16 mouse cellular contexts compared by ENCODE assay signal in genomic region chr11:107900470-107900869, GRCm38 (mm10). TPM values are rescaled to one million over a fixed set of nuclear protein-coding genes. Genes with fewer than 3 reads are reported as not detected.
DNase-seq lines count a peak whose midpoint lies in the region; ATAC-seq and TF ChIP-seq lines count a peak whose summit lies in the region.
"Had no signal": no experiment of that assay in that cellular context is flagged by ENCODE, and none has a peak within 500 bp of the region (broad histone marks: within the 10 kb centered on the region; RNA-seq: fewer than 3 reads in every experiment).

No protein-coding gene starts in this region.

- H3K36me3 ChIP-seq in forebrain, postnatal 0 days (ENCODE audit: insufficient read depth): no peaks in the 10 kb centered on the region
- H3K36me3 ChIP-seq in forebrain, embryonic 11.5 days (ENCODE audit: control insufficient read depth, insufficient read depth, low read length): no peaks in the 10 kb centered on the region
- H3K36me3 ChIP-seq in lung, embryonic 14.5 days (ENCODE audit: insufficient read depth): no peaks in the 10 kb centered on the region
- H3K36me3 ChIP-seq in MEL (ENCODE audit: control insufficient read depth in 1 of 2, insufficient read depth in 2 of 2, low read length in 2 of 2): no peaks in the 10 kb centered on the region
- H3K36me3 ChIP-seq in embryonic facial prominence, embryonic 11.5 days (replicated peaks; ENCODE audit: control insufficient read depth, insufficient read depth, low read depth, low read length): no peaks in the 10 kb centered on the region
- H3K36me3 ChIP-seq: heart, embryonic 10.5 days had no signal

- no peak overlapping the region for H3K4me2 ChIP-seq in forebrain, postnatal 0 days (ENCODE audit: low read depth)
- H3K4me2 ChIP-seq in forebrain, embryonic 11.5 days (ENCODE audit: low read depth, low read length, severe bottlenecking): no peak overlapping the region
- H3K4me2 ChIP-seq in lung, embryonic 14.5 days: no peak overlapping the region
- H3K4me2 ChIP-seq in embryonic facial prominence, embryonic 11.5 days (ENCODE audit: low read depth, low read length): no peak overlapping the region

- no peaks in the 10 kb centered on the region for H3K9me3 ChIP-seq in forebrain, postnatal 0 days (ENCODE audit: low read length)
- no peaks in the 10 kb centered on the region for H3K9me3 ChIP-seq in forebrain, embryonic 11.5 days (ENCODE audit: control insufficient read depth, low read length)
- H3K9me3 ChIP-seq in lung, embryonic 14.5 days (ENCODE audit: low read depth, low read length): no peaks in the 10 kb centered on the region
- H3K9me3 ChIP-seq in MEL (replicated peaks; ENCODE audit: insufficient read depth, low read length): no peaks in the 10 kb centered on the region
- no peaks in the 10 kb centered on the region for H3K9me3 ChIP-seq in embryonic facial prominence, embryonic 11.5 days (replicated peaks; ENCODE audit: control insufficient read depth, low read length)
- H3K9me3 ChIP-seq: heart, embryonic 10.5 days had no signal

- 37% methylated on average over 4 of the region's 4 CpGs for WGBS in forebrain, postnatal 0 days
- 35% methylated on average over 4 of the region's 4 CpGs for WGBS in forebrain, embryonic 11.5 days
- WGBS in lung, embryonic 14.5 days: 44% methylated on average over 4 of the region's 4 CpGs
- 51% methylated on average over 4 of the region's 4 CpGs for WGBS in embryonic facial prominence, embryonic 11.5 days

- no peak for TF ChIP-seq POLR2A in MEL (IDR thresholded peaks at IDR 0.05; ENCODE audit: control insufficient read depth in 1 of 2, insufficient read depth in 1 of 2, low read depth in 1 of 2, low read length in 2 of 2, poor library complexity in 1 of 2)

- H3K9ac ChIP-seq in forebrain, postnatal 0 days: no peak overlapping the region
- no peak overlapping the region for H3K9ac ChIP-seq in forebrain, embryonic 11.5 days (ENCODE audit: low read length)
- no peak overlapping the region for H3K9ac ChIP-seq in lung, embryonic 14.5 days
- H3K9ac ChIP-seq in MEL (ENCODE audit: control insufficient read depth, low read depth, low read length, poor library complexity, severe bottlenecking): no peak overlapping the region
- no peak overlapping the region for H3K9ac ChIP-seq in embryonic facial prominence, embryonic 11.5 days (replicated peaks; ENCODE audit: low read length)

- H3K4me3 ChIP-seq in forebrain, postnatal 0 days (ENCODE audit: low read depth, low read length): no peak overlapping the region
- no peak overlapping the region for H3K4me3 ChIP-seq in forebrain, embryonic 11.5 days (ENCODE audit: low read depth, low read length)
- no peak overlapping the region for H3K4me3 ChIP-seq in lung, embryonic 14.5 days (ENCODE audit: low read depth, low read length)
- no peak overlapping the region for H3K4me3 ChIP-seq in MEL (ENCODE audit: control insufficient read depth in 1 of 2, insufficient read depth in 1 of 2, low read depth in 2 of 2, low read length in 2 of 2)
- no peak overlapping the region for H3K4me3 ChIP-seq in embryonic facial prominence, embryonic 11.5 days (ENCODE audit: low read depth, low read length)
- H3K4me3 ChIP-seq: erythroblast, embryonic 14.5 days; heart, embryonic 10.5 days; megakaryocyte, embryonic 14.5 days had no signal

- H3K79me2 ChIP-seq in MEL (ENCODE audit: control insufficient read depth, insufficient read depth, low read length, poor library complexity): no peaks in the 10 kb centered on the region

- H3K27ac ChIP-seq in forebrain, postnatal 0 days (ENCODE audit: low read depth, low read length): no peak overlapping the region
- no peak overlapping the region for H3K27ac ChIP-seq in forebrain, embryonic 11.5 days (ENCODE audit: low read depth, low read length)
- no peak overlapping the region for H3K27ac ChIP-seq in lung, embryonic 14.5 days (ENCODE audit: low read depth)
- no peak overlapping the region for H3K27ac ChIP-seq in MEL (ENCODE audit: control insufficient read depth, low read depth, low read length)
- H3K27ac ChIP-seq in embryonic facial prominence, embryonic 11.5 days (replicated peaks; ENCODE audit: low read depth, low read length): no peak overlapping the region
- H3K27ac ChIP-seq: heart, embryonic 10.5 days had no signal

- TF ChIP-seq RAD21 in MEL (IDR thresholded peaks at IDR 0.05; ENCODE audit: low read depth, low read length): peak; percentile 49

- peak; percentile 57 for TF ChIP-seq CTCF in forebrain, postnatal 0 days (IDR thresholded peaks at IDR 0.05; ENCODE audit: low read depth)
- peak; percentile 45 for TF ChIP-seq CTCF in lung, embryonic 14.5 days (IDR thresholded peaks at IDR 0.05; ENCODE audit: low read depth)
- TF ChIP-seq CTCF in MEL (IDR thresholded peaks at IDR 0.05 in 2 of 3, conservative IDR thresholded peaks at IDR 0.05 in 1 of 3; ENCODE audit: control insufficient read depth in 1 of 3, insufficient read depth in 1 of 3, low read depth in 2 of 3, low read length in 3 of 3, poor library complexity in 1 of 3, severe bottlenecking in 1 of 3): peak; percentile 33 to 55 (median 50)

- peak; percentile 56; the same call in 1 of the 2 replicates for ATAC-seq in forebrain, postnatal 0 days
- ATAC-seq in forebrain, embryonic 11.5 days (replicated peaks; ENCODE audit: low FRiP score): no peak
- ATAC-seq in lung, embryonic 14.5 days (ENCODE audit: insufficient read depth): no peak
- no peak for ATAC-seq in embryonic facial prominence, embryonic 11.5 days (replicated peaks; ENCODE audit: insufficient number of reproducible peaks, low FRiP score, low TSS enrichment, low read depth)
- no peak for ATAC-seq in granulocyte monocyte progenitor cell, adult 5-6 weeks (replicated peaks; ENCODE audit: poor library complexity, severe bottlenecking)

- peaks cover 4% of the 10 kb centered on the region; the same call in 1 of the 2 replicates for H3K4me1 ChIP-seq in forebrain, postnatal 0 days (ENCODE audit: insufficient read depth)
- H3K4me1 ChIP-seq in forebrain, embryonic 11.5 days (replicated peaks; ENCODE audit: control insufficient read depth, insufficient read depth, low read length): no peaks in the 10 kb centered on the region
- no peaks in the 10 kb centered on the region for H3K4me1 ChIP-seq in lung, embryonic 14.5 days (ENCODE audit: insufficient read depth)
- H3K4me1 ChIP-seq in MEL (ENCODE audit: control insufficient read depth in 1 of 2, insufficient read depth in 2 of 2, low read length in 2 of 2): no peaks in the 10 kb centered on the region
- no peaks in the 10 kb centered on the region for H3K4me1 ChIP-seq in embryonic facial prominence, embryonic 11.5 days (ENCODE audit: control insufficient read depth, insufficient read depth, low read length)

- TF ChIP-seq EP300 in MEL (IDR thresholded peaks at IDR 0.05; ENCODE audit: low read depth in 1 of 2, low read length in 2 of 2): no peak

- peak; percentile 36 for DNase-seq in forebrain, postnatal 0 days
- DNase-seq in forebrain, embryonic 11.5 days (ENCODE audit: low spot score): no peak
- peak; percentile 23 for DNase-seq in lung, embryonic 14.5 days
- no peak for DNase-seq in lung, postnatal 36 days
- DNase-seq in MEL (ENCODE audit: low read depth, low spot score): peak; percentile 38
- peak; percentile 30 for DNase-seq in embryonic facial prominence, embryonic 11.5 days (ENCODE audit: low spot score)
- DNase-seq in right cerebral cortex, postnatal 10 days (ENCODE audit: low spot score in 2 of 2): no peak
- DNase-seq: cerebellum, postnatal 14 days; kidney, postnatal 36 days; thymus, adult 2 months had no signal

- H3K27me3 ChIP-seq in forebrain, postnatal 0 days (ENCODE audit: insufficient read depth, low read length): no peaks in the 10 kb centered on the region
- no peaks in the 10 kb centered on the region for H3K27me3 ChIP-seq in forebrain, embryonic 11.5 days (ENCODE audit: control insufficient read depth, insufficient read depth, low read length)
- H3K27me3 ChIP-seq in lung, embryonic 14.5 days (ENCODE audit: insufficient read depth, low read length): no peaks in the 10 kb centered on the region
- H3K27me3 ChIP-seq in MEL (ENCODE audit: control insufficient read depth in 1 of 2, insufficient read depth in 2 of 2, low read length in 2 of 2): no peaks in the 10 kb centered on the region; a peak in 1 of 4 replicates
- H3K27me3 ChIP-seq in embryonic facial prominence, embryonic 11.5 days (ENCODE audit: control insufficient read depth, insufficient read depth, low read length): no peaks in the 10 kb centered on the region

TF ChIP-seq in MEL, 35 proteins besides CTCF, POLR2A, EP300 and RAD21:
- no peak for TF ChIP-seq ZNF384 (IDR thresholded peaks at IDR 0.05; ENCODE audit: low read depth, low read length)
- TF ChIP-seq MYB (IDR thresholded peaks at IDR 0.05; ENCODE audit: low read depth, low read length): no peak
- TF ChIP-seq BHLHE40 (IDR thresholded peaks at IDR 0.05; ENCODE audit: borderline replicate concordance, low read depth, low read length): peak; percentile 60; the same call in 1 of the 2 replicates
- TF ChIP-seq SMC3 (IDR thresholded peaks at IDR 0.05; ENCODE audit: low read depth, low read length): peak; percentile 61
- TF ChIP-seq ZC3H11A (IDR thresholded peaks at IDR 0.05; ENCODE audit: low read depth, low read length): peak; percentile 27
TF ChIP-seq in MEL: peak in this region for 3.

RNA-seq across cellular contexts. Expression of gene Cacng5, which starts 14.4 kb away (rescaled TPM):
- 10.3 and 14.4 TPM in 2 replicates for total RNA-seq in forebrain, postnatal 0 days (2014; rRNA removed)
- polyA plus RNA-seq in forebrain, postnatal 0 days (2015; fragmentation: Nextera tagmentation; extraction: Ambion mirVana): 8.8 and 12.1 TPM in 2 replicates
- 0.69 and 1.1 TPM in 2 replicates for polyA plus RNA-seq in forebrain, embryonic 11.5 days (2014; fragmentation: Nextera tagmentation; extraction: Ambion mirVana)
- 0.16 TPM in 1 of 2 replicates, not detected in the other for polyA plus RNA-seq in lung, embryonic 14.5 days (2014; fragmentation: Nextera tagmentation; extraction: Ambion mirVana)
- not detected in 2 replicates for total RNA-seq in MEL (2012; rRNA removed)
- not detected for polyA plus RNA-seq in MEL (2012; ENCODE audit: insufficient read depth in 1 of 2, insufficient read length in 2 of 2, low read depth in 1 of 2, low replicate concordance in 2 of 2, missing spikeins in 1 of 2)
- polyA plus RNA-seq in embryonic facial prominence, embryonic 11.5 days (2014; fragmentation: Nextera tagmentation; extraction: Ambion mirVana): 0.52 and 0.55 TPM in 2 replicates
- not detected in 2 replicates for total RNA-seq in granulocyte monocyte progenitor cell, adult 5-6 weeks (2014; fragmentation: Nextera tagmentation)
- total RNA-seq in granulocyte monocyte progenitor cell, adult 5-6 weeks (2017): not detected in 2 replicates
- total RNA-seq: hematopoietic stem cell, adult 5-6 weeks had no signal
- polyA plus RNA-seq: C2C12; erythroblast, embryonic 14.5 days had no signal

Comparison
In these comparisons a context has a peak if more than half of its experiments do, and no peak if none do; other contexts are left out.
1. DNase-seq: peak in forebrain, postnatal 0 days (single experiment), lung, embryonic 14.5 days (single experiment), MEL (single experiment) and embryonic facial prominence, embryonic 11.5 days (single experiment); none in forebrain, embryonic 11.5 days (single experiment), lung, postnatal 36 days (single experiment) and right cerebral cortex, postnatal 10 days (0 of 2).
2. Peak in every context shown above with its lines, with median percentiles within 50 percentile points of each other: CTCF ChIP-seq.